Mouse (Mus musculus) stomach, adult 2 months (tissue): Measurements from ENCODE around the gene Glyctk. TPM values are rescaled to one million over a fixed set of nuclear protein-coding genes. Genes with fewer than 3 reads are reported as not detected.

ENCODE experiments used
- polyA plus RNA-seq: library from polyadenylated mRNA; depleted of rRNA; stranded (reverse); fragments of >200 nt; gene quantifications from 2 replicates; pipeline ENCODE4 v1.2.3, GENCODE M21; 2012; rRNA removed

The Glyctk gene
- polyA plus RNA-seq, result 0.83 and 1.0 TPM in 2 replicates

GRCm38 (mm10) chr9:106158037-106158491 lies at the start of gene Glyctk:
Gene Glyctk, minus strand, starts transcription at chr9:106158138.

GRCm38 (mm10) chr9:106202819-106203636 lies 45.1 kb upstream of the Glyctk start, which contains the start of gene Twf2:
Gene Twf2, plus strand, starts transcription at chr9:106203108.

DNA sequence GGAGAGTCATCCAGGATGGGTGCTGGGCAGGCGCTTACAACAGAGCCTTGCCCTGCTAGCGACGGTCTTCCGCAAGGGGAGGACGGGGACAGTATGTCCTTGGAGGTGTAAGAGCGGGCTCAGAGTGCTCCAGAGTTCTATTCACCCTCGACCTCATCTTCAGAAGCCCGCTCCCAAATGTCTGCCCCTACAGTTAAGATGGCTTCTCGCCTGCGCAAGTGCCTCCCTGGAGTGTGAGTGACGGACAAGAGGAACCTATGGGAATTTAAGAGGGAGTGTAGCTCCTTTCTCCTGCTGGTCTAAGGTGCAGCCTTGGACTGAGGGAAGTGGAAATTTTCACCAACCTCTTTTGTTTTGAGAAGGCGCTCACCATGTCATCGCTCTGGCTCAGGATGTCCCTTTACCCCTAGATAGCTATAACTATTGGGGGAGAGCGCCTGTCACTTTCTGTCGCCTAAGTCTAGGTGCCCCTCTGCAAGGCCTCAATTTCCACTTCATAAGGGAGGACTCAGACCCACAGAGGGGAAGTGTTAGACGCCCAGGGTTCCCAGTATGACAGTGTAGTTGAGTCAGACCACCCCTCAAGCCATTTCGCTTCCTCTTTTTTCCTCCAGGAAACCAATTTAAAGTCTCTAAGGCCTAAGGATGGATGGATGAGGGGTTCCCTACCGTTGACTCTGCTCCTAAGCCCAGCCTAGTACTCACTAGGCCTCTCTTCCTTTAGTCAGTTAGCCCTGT lies 41.8 kb upstream of the Glyctk start, which contains the start of gene Ppm1m:
TSS of gene Ppm1m (minus strand) at position 212 of the 738 bp plus-strand sequence.

DNA sequence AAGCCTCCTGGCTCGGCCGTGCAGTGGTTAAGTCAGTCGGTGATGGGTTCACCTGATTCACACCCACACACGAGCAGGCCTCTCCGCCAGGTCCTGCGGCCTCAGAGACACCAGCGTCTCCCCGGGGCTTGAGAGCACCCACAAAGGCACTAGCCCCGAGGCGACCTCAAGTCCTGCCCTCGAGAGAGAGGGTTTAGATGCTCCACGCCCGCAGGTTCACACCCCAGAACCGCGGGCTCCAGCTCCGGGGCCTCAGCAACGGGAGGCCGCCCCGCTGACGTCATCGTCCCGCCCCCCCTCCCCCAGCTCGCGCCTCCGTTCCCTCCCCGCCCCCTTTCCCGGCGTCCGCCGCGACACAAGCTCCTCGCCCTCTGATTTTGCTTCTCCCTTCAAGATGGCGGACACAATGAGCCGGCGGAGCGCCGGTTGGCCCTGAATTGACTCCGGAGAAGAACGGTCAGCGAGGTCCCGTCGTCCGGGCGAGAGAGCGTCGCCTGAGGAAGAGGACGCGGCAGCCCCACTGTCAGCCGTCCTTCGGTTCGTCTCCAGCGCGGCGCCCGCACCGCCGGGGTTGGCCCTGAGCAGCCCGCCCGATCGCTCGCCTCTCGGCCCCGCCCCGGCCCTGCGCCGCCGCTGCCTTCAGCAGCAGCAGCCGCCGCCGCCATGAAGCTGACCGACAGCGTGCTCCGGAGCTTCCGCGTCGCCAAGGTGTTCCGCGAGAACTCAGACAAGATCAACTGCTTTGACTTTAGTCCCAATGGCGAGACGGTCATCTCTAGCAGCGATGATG lies 12.8 kb upstream of the Glyctk start, which contains the start of gene Wdr82:
TSS of gene Wdr82 (plus strand) at position 373 of the 790 bp plus-strand sequence.

Other genes with a start within 250 kb of the Glyctk start
- gene Col6a5, start 197.5 kb downstream of the Glyctk start, polyA plus RNA-seq, result 1.3 TPM in 2 replicates
- 1.7 and 2.4 TPM in 2 replicates for gene Col6a4, start 61.4 kb downstream of the Glyctk start, polyA plus RNA-seq
- 13.8 and 19.5 TPM in 2 replicates for gene Wdr82, start 12.8 kb upstream of the Glyctk start, polyA plus RNA-seq
- 14.5 and 21.8 TPM in 2 replicates for gene Ppm1m, start 41.6 kb upstream of the Glyctk start, polyA plus RNA-seq
- gene Twf2, start 45.0 kb upstream of the Glyctk start, polyA plus RNA-seq, result 19.4 and 22.7 TPM in 2 replicates
- gene Tlr9, start 64.5 kb upstream of the Glyctk start, polyA plus RNA-seq, result 0.48 and 0.87 TPM in 2 replicates
- 82.5 and 83.4 TPM in 2 replicates for gene Alas1, start 90.5 kb upstream of the Glyctk start, polyA plus RNA-seq
- gene Poc1a, start 122.9 kb upstream of the Glyctk start, polyA plus RNA-seq, result 6.4 TPM in 2 replicates
- 34.0 and 34.3 TPM in 2 replicates for gene Dusp7, start 210.5 kb upstream of the Glyctk start, polyA plus RNA-seq